Mouse (Mus musculus): ENCODE results near the gene Mical2. TPM values are rescaled to one million over a fixed set of nuclear protein-coding genes. Genes with fewer than 3 reads are reported as not detected.

Mical2 gene
- total and polyA plus RNA-seq, 3 experiments, result not detected

DNA sequence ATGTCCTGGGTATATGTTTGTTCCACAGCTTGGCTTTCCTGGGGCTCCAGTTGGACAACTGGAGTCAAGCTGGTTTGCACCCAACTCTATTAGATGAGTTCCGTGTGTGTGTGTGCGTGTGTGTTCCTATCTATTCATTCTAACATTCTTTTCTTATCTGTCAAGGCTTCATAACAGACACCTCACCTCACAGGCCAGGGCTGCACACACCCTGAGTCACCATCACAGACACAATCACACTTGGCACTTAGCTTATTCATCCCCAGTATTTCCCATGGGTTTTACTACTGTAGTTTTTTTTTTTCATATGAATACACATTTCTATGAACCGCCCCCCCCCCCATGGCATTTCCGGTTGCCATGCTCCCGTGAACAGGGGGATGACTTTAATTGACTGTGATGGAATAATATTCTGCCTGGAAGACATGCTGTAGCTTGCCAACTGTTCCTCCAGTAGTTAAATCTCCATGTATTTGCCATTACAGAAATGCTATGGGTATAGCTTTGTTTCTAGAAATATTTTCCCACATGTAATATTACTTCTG, 230.0 kb downstream of the Mical2 start:
- H3K4me1 ChIP-seq (ENCODE audit: control insufficient read depth in 1 of 2, insufficient read depth in 2 of 2, low read length in 2 of 2), result no peaks in the 10 kb centered on the region
- no peaks in the 10 kb centered on the region for H3K36me3 ChIP-seq (ENCODE audit: control insufficient read depth in 1 of 2, insufficient read depth in 2 of 2, low read length in 2 of 2)
- H3K9me3 ChIP-seq (replicated peaks; ENCODE audit: insufficient read depth, low read length), result no peaks in the 10 kb centered on the region
- no peaks in the 10 kb centered on the region for H3K27me3 ChIP-seq (ENCODE audit: control insufficient read depth in 1 of 2, insufficient read depth in 2 of 2, low read length in 2 of 2)
- H3K4me3 ChIP-seq (ENCODE audit: control insufficient read depth in 1 of 2, insufficient read depth in 1 of 2, low read depth in 2 of 2, low read length in 2 of 2), result no peak overlapping the region
- H3K79me2 ChIP-seq (ENCODE audit: control insufficient read depth, insufficient read depth, low read length, poor library complexity), result no peaks in the 10 kb centered on the region
- H3K27ac ChIP-seq (ENCODE audit: control insufficient read depth, low read depth, low read length), result no peak overlapping the region
- TF ChIP-seq TCF12 (IDR thresholded peaks at IDR 0.05; ENCODE audit: low read depth, low read length) (no peak), POLR2AphosphoS2 (IDR thresholded peaks at IDR 0.05; ENCODE audit: low read length) (no peak), TBP (IDR thresholded peaks at IDR 0.05; ENCODE audit: low read depth, low read length) (no peak), HCFC1 (IDR thresholded peaks at IDR 0.05; ENCODE audit: low read depth, low read length) (no peak), E2F4 (IDR thresholded peaks at IDR 0.05; ENCODE audit: borderline replicate concordance, low read depth, low read length) (no peak), ZKSCAN1 (IDR thresholded peaks at IDR 0.05; ENCODE audit: low read depth, low read length) (no peak), BHLHE40 (IDR thresholded peaks at IDR 0.05; ENCODE audit: borderline replicate concordance, low read depth, low read length) (no peak), MAFK (IDR thresholded peaks at IDR 0.05; ENCODE audit: borderline replicate concordance, low read depth, low read length) (no peak), ZMIZ1 (IDR thresholded peaks at IDR 0.05; ENCODE audit: low read depth, low read length) (no peak), MYC (IDR thresholded peaks at IDR 0.05; ENCODE audit: low read depth, low read length) (no peak), TAL1 (IDR thresholded peaks at IDR 0.05; ENCODE audit: low read length) (no peak), JUND (IDR thresholded peaks at IDR 0.05; ENCODE audit: low read depth, low read length) (no peak), POLR2A (IDR thresholded peaks at IDR 0.05; ENCODE audit: control insufficient read depth in 1 of 2, insufficient read depth in 1 of 2, low read depth in 1 of 2, low read length in 2 of 2, poor library complexity in 1 of 2) (no peak)
- DNase-seq (ENCODE audit: low read depth, low spot score), result no peak
- no peak overlapping the region for H3K9ac ChIP-seq (ENCODE audit: control insufficient read depth, low read depth, low read length, poor library complexity, severe bottlenecking)

DNA sequence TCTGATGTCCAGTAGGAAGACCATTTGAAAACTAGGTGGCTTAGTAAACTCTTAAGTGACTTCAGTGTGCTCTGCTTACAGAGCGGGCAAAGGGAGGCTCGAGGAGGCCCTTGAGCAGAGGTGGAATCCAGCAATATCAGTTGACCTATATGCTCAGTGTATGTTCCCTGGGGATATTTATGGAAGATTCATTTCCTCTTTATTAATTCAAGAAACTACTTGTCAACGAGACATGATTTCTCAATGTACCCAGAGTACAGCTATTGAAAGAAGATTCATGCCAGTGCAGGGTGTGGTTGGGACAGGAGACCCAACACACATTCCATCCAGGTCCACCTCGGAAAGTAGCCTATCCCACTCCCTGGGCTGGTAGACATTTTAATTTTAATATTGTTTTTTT, 231.7 kb downstream of the Mical2 start:
- Histone ChIP-seq H3K9me3 (replicated peaks; ENCODE audit: insufficient read depth, low read length) (no peaks in the 10 kb centered on the region), H3K79me2 (ENCODE audit: control insufficient read depth, insufficient read depth, low read length, poor library complexity) (no peaks in the 10 kb centered on the region), H3K4me1 (ENCODE audit: control insufficient read depth in 1 of 2, insufficient read depth in 2 of 2, low read length in 2 of 2) (no peaks in the 10 kb centered on the region), H3K27ac (ENCODE audit: control insufficient read depth, low read depth, low read length) (no peak overlapping the region), H3K36me3 (ENCODE audit: control insufficient read depth in 1 of 2, insufficient read depth in 2 of 2, low read length in 2 of 2) (no peaks in the 10 kb centered on the region), H3K9ac (ENCODE audit: control insufficient read depth, low read depth, low read length, poor library complexity, severe bottlenecking) (no peak overlapping the region), H3K27me3 (ENCODE audit: control insufficient read depth in 1 of 2, insufficient read depth in 2 of 2, low read length in 2 of 2) (no peaks in the 10 kb centered on the region), H3K4me3 (ENCODE audit: control insufficient read depth in 1 of 2, insufficient read depth in 1 of 2, low read depth in 2 of 2, low read length in 2 of 2) (no peak overlapping the region)
- DNase-seq (ENCODE audit: low read depth, low spot score), result no peak
- TF ChIP-seq RCOR1 (IDR thresholded peaks at IDR 0.05; ENCODE audit: low read depth, low read length), result no peak
- no peak for TF ChIP-seq ETS1 (IDR thresholded peaks at IDR 0.05; ENCODE audit: low read depth, low read length)
- no peak for TF ChIP-seq MAFK (IDR thresholded peaks at IDR 0.05; ENCODE audit: borderline replicate concordance, low read depth, low read length)
- TF ChIP-seq TCF12 (IDR thresholded peaks at IDR 0.05; ENCODE audit: low read depth, low read length), result no peak

DNA sequence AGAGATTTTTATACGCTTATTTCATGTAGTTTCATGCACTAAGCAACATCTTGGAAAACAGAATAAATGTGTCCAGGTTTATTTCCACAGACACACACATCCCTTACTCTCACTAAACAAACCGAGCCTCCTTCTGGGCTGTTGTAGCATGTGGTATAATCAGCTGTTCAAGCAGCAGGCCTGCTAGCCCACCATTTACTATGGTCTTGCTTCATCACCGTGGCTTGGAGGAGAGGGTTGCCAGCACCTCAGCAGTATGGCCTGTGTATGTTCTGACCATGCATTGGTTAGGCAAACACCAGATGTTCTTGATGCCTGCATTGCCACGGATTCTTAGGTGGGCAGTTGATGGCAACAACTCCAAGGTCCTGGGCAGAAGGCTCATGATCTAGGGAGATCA, 232.3 kb downstream of the Mical2 start:
- Histone ChIP-seq H3K4me1 (ENCODE audit: control insufficient read depth in 1 of 2, insufficient read depth in 2 of 2, low read length in 2 of 2) (no peaks in the 10 kb centered on the region), H3K36me3 (ENCODE audit: control insufficient read depth in 1 of 2, insufficient read depth in 2 of 2, low read length in 2 of 2) (no peaks in the 10 kb centered on the region), H3K9me3 (replicated peaks; ENCODE audit: insufficient read depth, low read length) (no peaks in the 10 kb centered on the region), H3K27me3 (ENCODE audit: control insufficient read depth in 1 of 2, insufficient read depth in 2 of 2, low read length in 2 of 2) (no peaks in the 10 kb centered on the region), H3K79me2 (ENCODE audit: control insufficient read depth, insufficient read depth, low read length, poor library complexity) (no peaks in the 10 kb centered on the region), H3K4me3 (ENCODE audit: control insufficient read depth in 1 of 2, insufficient read depth in 1 of 2, low read depth in 2 of 2, low read length in 2 of 2) (no peak overlapping the region), H3K9ac (ENCODE audit: control insufficient read depth, low read depth, low read length, poor library complexity, severe bottlenecking) (no peak overlapping the region), H3K27ac (ENCODE audit: control insufficient read depth, low read depth, low read length) (no peak overlapping the region)
- TF ChIP-seq JUND (IDR thresholded peaks at IDR 0.05; ENCODE audit: low read depth, low read length), result no peak
- no peak for TF ChIP-seq USF1 (IDR thresholded peaks at IDR 0.05; ENCODE audit: low read depth, low read length)
- no peak for TF ChIP-seq TAL1 (IDR thresholded peaks at IDR 0.05; ENCODE audit: low read length)
- TF ChIP-seq MXI1 (IDR thresholded peaks at IDR 0.05; ENCODE audit: low read depth, low read length), result no peak
- TF ChIP-seq NELFE (IDR thresholded peaks at IDR 0.05; ENCODE audit: low read depth, low read length), result no peak
- DNase-seq (ENCODE audit: low read depth, low spot score), result no peak
